Mouse (Mus musculus) kidney, adult 10 weeks (tissue): ENCODE results near the gene Sox15. TPM values are rescaled to one million over a fixed set of nuclear protein-coding genes. Genes with fewer than 3 reads are reported as not detected.

Experiments
- polyA plus RNA-seq: library from polyadenylated mRNA; stranded (reverse); fragments of 350-450 nt; fragmentation: Illumina TruSeq; extraction: RNeasy Lipid Tissue Mini Kit (QIAGEN cat#74804); gene quantifications from one replicate; pipeline ENCODE4 v1.2.3, GENCODE M21; 2014; ENCODE audit warnings: low read depth, low replicate concordance

Sox15 gene
- polyA plus RNA-seq = not detected

DNA sequence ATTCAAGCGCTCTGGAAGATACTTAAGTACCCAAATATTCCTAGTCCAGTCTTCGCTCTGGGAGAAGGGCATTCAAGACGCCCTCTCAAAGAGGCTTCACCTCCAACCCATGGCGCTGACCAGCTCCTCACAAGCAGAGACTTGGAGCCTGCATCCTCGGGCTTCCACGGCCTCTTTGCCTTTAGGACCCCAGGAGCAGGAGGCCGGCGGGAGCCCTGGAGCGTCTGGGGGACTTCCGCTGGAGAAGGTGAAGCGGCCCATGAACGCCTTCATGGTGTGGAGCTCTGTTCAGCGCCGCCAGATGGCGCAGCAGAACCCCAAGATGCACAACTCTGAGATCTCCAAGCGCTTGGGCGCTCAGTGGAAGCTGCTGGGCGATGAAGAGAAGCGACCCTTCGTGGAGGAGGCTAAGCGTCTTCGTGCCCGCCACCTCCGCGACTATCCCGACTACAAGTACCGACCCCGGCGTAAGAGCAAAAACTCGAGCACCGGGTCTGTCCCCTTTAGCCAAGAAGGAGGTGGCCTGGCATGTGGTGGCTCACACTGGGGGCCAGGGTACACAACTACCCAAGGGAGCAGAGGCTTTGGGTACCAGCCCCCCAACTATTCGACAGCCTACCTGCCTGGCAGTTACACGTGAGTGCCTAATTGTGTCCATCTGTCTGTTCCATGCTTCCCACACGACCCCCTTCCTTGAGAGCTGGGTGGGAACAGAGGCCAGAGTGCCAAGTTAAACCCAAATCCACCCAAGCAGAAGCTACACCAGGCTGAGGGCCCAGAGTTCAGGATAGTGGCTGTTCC is at the start of gene Sox15:
Sox15 (plus strand) TSS at position 51 of the 801 bp plus-strand sequence.

DNA sequence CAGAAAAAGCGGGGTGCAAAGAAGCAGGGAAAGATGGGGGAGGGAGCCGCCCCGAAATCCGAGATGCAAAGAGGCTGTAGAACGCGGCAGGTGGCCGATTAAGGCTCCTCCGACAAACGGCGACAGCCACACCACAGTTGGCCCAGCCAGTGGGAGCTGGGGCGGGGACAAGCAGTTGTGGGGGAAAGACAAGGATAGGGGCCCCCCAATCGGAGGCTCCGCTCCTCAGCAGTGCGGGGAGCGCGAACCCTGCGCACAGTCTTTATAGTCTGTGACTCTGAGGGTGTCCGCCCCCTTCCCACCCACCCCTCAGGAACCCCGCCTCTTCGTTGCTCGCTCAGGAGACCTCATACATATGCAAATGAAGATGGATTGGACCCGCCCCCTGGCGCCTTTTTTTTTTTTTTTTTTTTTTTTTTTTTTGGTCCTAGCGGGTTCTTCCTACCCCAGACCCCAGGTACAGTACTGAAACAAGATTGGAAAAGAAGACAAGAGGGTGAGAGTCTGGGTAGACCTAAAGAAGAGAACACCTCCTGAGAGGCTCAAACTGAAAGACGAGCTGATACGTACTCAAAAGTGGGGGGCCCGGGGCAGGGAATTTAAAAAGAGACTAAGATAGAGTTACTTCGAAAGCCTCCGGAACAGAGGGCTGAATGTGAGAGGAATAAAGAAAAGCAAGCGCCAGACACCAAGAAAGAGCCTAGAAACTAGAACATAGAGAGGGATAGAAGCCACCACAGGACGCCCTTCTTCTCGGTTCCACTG is 49.2 kb upstream of the Sox15 start, which contains the start of gene Atp1b2:
Atp1b2 (minus strand) TSS at position 217 of the 765 bp plus-strand sequence.

GRCm38 (mm10) chr11:69617805-69618204 is 37.3 kb upstream of the Sox15 start, which contains the start of gene Shbg:
TSS of gene Shbg (minus strand) at chr11:69617905.

DNA sequence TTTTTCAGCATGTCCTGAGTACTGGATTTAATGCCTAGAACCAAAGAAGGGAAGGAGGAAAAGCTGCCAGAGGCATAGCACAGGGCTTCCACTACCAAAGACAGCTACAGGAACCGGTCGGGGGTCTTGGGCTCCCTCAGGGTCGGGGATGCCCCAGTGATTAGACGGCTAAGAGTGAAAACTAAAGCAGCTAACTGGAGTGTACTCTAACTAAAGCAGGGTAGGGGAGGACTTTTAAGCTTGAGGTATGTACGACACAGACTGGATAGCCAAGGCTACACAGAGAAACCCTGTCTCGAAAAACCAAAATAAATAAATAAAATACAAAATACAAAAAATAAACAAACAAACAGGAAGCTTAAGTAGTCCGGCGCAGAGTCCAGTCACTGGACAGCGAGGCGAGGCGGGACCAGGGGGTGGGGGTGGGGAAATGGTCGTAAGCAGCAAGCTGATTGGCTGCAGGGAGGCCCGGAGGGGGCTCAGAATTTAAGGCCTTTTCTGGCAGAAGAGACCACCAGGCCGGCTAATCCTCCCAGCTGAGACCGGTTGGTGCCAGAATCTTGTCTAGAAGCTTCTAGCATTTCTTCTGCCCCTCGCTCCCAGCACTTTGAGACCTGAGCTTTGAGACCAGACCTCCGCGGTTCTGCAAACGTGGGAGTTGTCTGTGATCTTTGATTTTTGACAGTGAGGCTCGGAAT is 33.4 kb upstream of the Sox15 start, which contains the start of gene Sat2:
Sat2 (plus strand) TSS at position 454 of the 698 bp plus-strand sequence.

GRCm38 (mm10) chr11:69632284-69633089 is 22.6 kb upstream of the Sox15 start, which contains the start of gene Fxr2:
TSS of gene Fxr2 (plus strand) at chr11:69632990.

GRCm38 (mm10) chr11:69662213-69662966 is 7.3 kb downstream of the Sox15 start, which contains the start of gene Mpdu1:
TSS of gene Mpdu1 (minus strand) at chr11:69662642.

GRCm38 (mm10) chr11:69665961-69666664 is 11.0 kb downstream of the Sox15 start, which contains the start of gene Cd68:
TSS of gene Cd68 (minus strand) at chr11:69666153.

GRCm38 (mm10) chr11:69672211-69672706 is 17.1 kb downstream of the Sox15 start, which contains the start of gene Eif4a1:
TSS of gene Eif4a1 (minus strand) at chr11:69672423.

DNA sequence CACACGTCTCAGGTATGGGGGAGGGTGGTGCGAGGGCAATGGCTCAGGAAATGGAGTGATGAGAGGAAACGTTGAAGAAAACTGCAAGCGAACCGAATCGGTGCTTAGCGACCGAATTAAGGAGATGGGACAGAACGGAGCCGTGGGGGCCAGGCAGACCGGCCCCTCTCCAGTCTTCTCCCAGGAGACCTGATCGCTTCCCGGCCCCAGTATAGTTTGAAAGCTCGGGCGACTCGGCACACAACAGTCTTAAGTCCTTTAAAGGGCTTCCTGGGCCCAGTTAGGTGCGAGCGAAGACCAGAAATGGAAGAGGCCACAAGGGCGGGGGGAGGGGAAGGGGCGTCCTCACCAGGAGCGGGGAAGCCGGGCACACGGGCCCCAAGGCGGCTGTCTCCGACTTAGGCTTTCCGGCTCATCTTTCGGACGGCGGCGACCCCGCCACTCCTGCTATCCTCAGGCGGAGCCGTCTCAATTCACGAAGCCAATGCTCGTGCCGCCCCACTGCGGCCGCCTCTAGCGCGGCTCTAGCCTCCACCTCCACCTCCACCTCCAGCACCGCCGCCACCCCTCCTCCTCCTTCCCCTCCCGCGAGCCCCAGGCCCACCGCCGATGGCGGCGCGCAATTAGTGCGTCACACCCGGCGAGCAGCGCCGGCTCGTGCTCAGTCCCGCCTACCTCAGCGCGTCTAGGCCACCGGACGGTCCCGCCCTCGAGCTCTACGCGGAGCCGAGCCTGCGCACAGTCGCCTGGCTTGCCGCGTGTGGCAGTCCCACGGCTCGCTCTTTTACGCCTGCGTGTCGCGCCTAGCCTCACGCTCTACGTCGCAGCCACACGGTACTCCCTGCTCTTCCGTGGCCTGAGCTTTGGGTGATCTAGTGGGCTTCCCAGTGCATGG is 26.4 kb downstream of the Sox15 start, which contains the start of gene Senp3:
Senp3 (minus strand) TSS at position 771 of the 895 bp plus-strand sequence.

GRCm38 (mm10) chr11:69685526-69686148 is 30.5 kb downstream of the Sox15 start, which contains the start of gene Tnfsf13:
TSS of gene Tnfsf13 (minus strand) at chr11:69685784.

GRCm38 (mm10) chr11:69695361-69696181 is 40.5 kb downstream of the Sox15 start, which contains the start of the genes Tnfsf12 and Tnfsfm13:
TSS of gene Tnfsf12 (minus strand) at chr11:69695849.
TSS of gene Tnfsfm13 (minus strand) at chr11:69696098.

Other genes with a start within 250 kb of the Sox15 start
- 2.0 TPM for gene Kdm6b, start 241.6 kb upstream of the Sox15 start, polyA plus RNA-seq
- gene Dnah2, start 106.2 kb upstream of the Sox15 start, polyA plus RNA-seq = not detected
- gene Efnb3, start 95.1 kb upstream of the Sox15 start, polyA plus RNA-seq = not detected
- 2.1 TPM for gene Wrap53, start 75.1 kb upstream of the Sox15 start, polyA plus RNA-seq
- 2.5 TPM for gene Trp53, start 75.0 kb upstream of the Sox15 start, polyA plus RNA-seq
- gene Atp1b2, start 49.4 kb upstream of the Sox15 start, polyA plus RNA-seq = 15.9 TPM
- 0.32 TPM for gene Shbg, start 37.4 kb upstream of the Sox15 start, polyA plus RNA-seq
- gene Sat2, start 33.3 kb upstream of the Sox15 start, polyA plus RNA-seq = 7.5 TPM
- 9.5 TPM for gene Fxr2, start 22.3 kb upstream of the Sox15 start, polyA plus RNA-seq
- 16.5 TPM for gene Mpdu1, start 7.3 kb downstream of the Sox15 start, polyA plus RNA-seq
- 1.3 TPM for gene Cd68, start 10.8 kb downstream of the Sox15 start, polyA plus RNA-seq
- 371 TPM for gene Eif4a1, start 17.1 kb downstream of the Sox15 start, polyA plus RNA-seq
- 58.9 TPM for gene Senp3, start 26.8 kb downstream of the Sox15 start, polyA plus RNA-seq
- gene Tnfsf13, start 30.5 kb downstream of the Sox15 start, polyA plus RNA-seq = 5.9 TPM
- gene Tnfsf12, start 40.5 kb downstream of the Sox15 start, polyA plus RNA-seq = 2.4 TPM
- gene Tnfsfm13, start 40.8 kb downstream of the Sox15 start, polyA plus RNA-seq = 1.1 TPM
- gene Polr2a, start 103.3 kb downstream of the Sox15 start, polyA plus RNA-seq = 20.8 TPM
- gene Slc35g3, start 106.7 kb downstream of the Sox15 start, polyA plus RNA-seq = not detected
- gene Zbtb4, start 110.6 kb downstream of the Sox15 start, polyA plus RNA-seq = 16.5 TPM
- gene Chrnb1, start 140.6 kb downstream of the Sox15 start, polyA plus RNA-seq = 3.2 TPM
- 3.0 TPM for gene Fgf11, start 146.5 kb downstream of the Sox15 start, polyA plus RNA-seq
- gene Tmem102, start 150.3 kb downstream of the Sox15 start, polyA plus RNA-seq = 6.4 TPM
- gene Gm39566, start 160.0 kb downstream of the Sox15 start, polyA plus RNA-seq = not detected
- not detected for gene Spem2, start 163.2 kb downstream of the Sox15 start, polyA plus RNA-seq
- not detected for gene Spem1, start 166.9 kb downstream of the Sox15 start, polyA plus RNA-seq
- gene Nlgn2, start 182.5 kb downstream of the Sox15 start, polyA plus RNA-seq = 0.20 TPM
- gene Tmem256, start 183.2 kb downstream of the Sox15 start, polyA plus RNA-seq = 42.3 TPM
- gene Plscr3, start 191.1 kb downstream of the Sox15 start, polyA plus RNA-seq = 0.77 TPM
- gene Tnk1, start 203.4 kb downstream of the Sox15 start, polyA plus RNA-seq = 1.4 TPM
- gene Tmem95, start 222.7 kb downstream of the Sox15 start, polyA plus RNA-seq = not detected
- 2.0 TPM for gene Kctd11, start 226.1 kb downstream of the Sox15 start, polyA plus RNA-seq
- gene Acap1, start 240.2 kb downstream of the Sox15 start, polyA plus RNA-seq = not detected
- 1.1 TPM for gene 2810408A11Rik, start 245.7 kb downstream of the Sox15 start, polyA plus RNA-seq
- 3.5 TPM for gene Neurl4, start 245.8 kb downstream of the Sox15 start, polyA plus RNA-seq